Mouse (Mus musculus) thymus, adult 2 months (tissue): ENCODE measurements around the gene Bbs10.

Source experiments
- CTCF ChIP-seq: fragments of 200-500 bp; IDR thresholded peaks from 2 replicates; pipeline ENCODE4 v1.5.1; 2012; ENCODE audit warnings: mild to moderate bottlenecking, control low read depth, low read length, moderate library complexity, borderline replicate concordance; ENCODE audit not compliant: control insufficient read depth, poor library complexity, insufficient read depth; ENCODE audit errors: extremely low read depth
- POLR2A ChIP-seq: fragments of 200-500 bp; IDR thresholded peaks from 2 replicates; pipeline ENCODE4 v1.6.1; 2012; ENCODE audit warnings: mild to moderate bottlenecking, low read length, control low read depth, moderate library complexity; ENCODE audit not compliant: control insufficient read depth, poor library complexity, insufficient read depth; ENCODE audit errors: extremely low read depth

DNA sequence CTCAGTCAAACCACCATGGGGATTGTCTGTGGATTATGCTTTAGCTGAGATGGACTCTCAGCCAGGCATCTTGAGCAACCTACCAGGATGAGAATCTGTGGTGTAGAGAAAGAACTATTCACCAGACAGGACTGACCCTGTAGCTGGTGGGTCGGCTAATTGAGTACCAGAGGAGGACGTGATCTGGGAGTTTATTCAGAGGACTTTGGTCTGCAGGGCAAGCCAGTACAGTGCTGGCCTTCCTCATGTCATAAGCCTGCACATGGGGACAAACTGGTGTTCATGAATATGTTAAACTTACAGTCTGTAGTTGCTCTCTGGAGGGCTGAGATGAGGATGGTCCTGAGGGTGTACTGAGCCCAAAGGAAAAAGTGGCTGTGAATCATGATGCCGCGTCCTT, 29.5 kb downstream of the Bbs10 start:
- TF ChIP-seq CTCF = no peak
- TF ChIP-seq POLR2A = no peak
